Mouse (Mus musculus): ENCODE measurements around the gene Cln3. TPM values are rescaled to one million over a fixed set of nuclear protein-coding genes. Genes with fewer than 3 reads are reported as not detected.

Cln3 gene
- polyA plus RNA-seq (2015; fragmentation: Nextera tagmentation; extraction: Ambion mirVana), result 34.4 and 37.3 TPM in 2 replicates

DNA sequence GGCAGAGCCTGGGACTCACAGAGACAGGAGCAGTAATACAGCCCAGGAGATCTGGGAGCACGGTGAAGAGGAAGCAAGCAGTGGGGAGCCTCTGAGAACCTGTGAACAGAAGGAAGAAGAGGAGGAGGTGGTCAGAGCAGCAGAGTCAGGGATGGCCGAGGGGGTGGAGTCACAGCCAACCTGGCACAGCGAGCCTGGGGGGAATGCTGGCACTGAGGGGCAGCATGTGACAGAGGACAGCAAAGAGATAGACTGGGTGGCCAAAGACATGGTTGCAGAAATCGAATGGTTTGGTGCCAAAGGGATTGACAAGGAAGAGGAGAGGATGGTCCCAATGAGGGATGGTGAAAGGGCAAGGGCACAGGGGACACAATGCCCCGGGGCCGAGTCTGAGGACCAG, at the start of gene Cln3:
TSS of gene Cln3 (minus strand) at position 101 of the 400 bp plus-strand sequence.
- peaks cover 16% of the 10 kb centered on the region for H3K4me1 ChIP-seq (replicated peaks; ENCODE audit: control insufficient read depth, insufficient read depth, low read length)
- 73% methylated on average over 6 of the region's 6 CpGs for WGBS
- H3K9me3 ChIP-seq (ENCODE audit: control insufficient read depth, low read length), result no peaks in the 10 kb centered on the region
- ATAC-seq, result no peak
- no peaks in the 10 kb centered on the region for H3K36me3 ChIP-seq (ENCODE audit: control insufficient read depth, insufficient read depth)
- H3K9ac ChIP-seq (replicated peaks; ENCODE audit: low read depth, low read length), result no peak within 1 kb of the TSS
- no peak within 1 kb of the TSS for H3K4me3 ChIP-seq (replicated peaks; ENCODE audit: low read length)
- H3K27ac ChIP-seq (ENCODE audit: low read length), result no peak within 1 kb of the TSS
- H3K27me3 ChIP-seq (replicated peaks; ENCODE audit: control insufficient read depth, insufficient read depth, low read length), result 0 out of 2 replicates have a peak, but pooled peaks cover 5% of the 10 kb centered on the region
- H3K4me2 ChIP-seq (ENCODE audit: low read length), result no peak within 1 kb of the TSS

DNA sequence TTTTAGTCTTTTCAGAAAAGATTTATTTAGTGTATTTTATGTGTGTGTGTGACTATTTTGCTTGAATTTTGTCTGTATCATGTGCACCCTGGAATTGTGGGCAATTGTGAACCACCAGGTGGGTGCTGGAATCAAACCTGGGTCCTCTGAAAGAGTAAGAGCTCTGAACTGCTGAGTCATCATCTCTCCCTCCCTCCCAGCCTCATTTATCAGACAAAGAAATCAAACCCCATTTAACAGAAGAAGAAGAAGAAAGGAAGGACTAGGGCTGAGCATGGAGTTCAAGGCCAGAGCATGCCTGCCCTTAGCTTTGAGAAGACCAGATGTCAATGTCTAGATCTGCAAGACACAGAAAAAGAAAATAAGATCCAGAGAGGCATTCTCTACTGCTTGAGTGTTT, 49.8 kb upstream of the Cln3 start:
- H3K27me3 ChIP-seq (replicated peaks; ENCODE audit: control insufficient read depth, insufficient read depth, low read length), result peaks cover 4% of the 10 kb centered on the region; the same call in 1 of the 2 replicates
- H3K4me3 ChIP-seq (replicated peaks; ENCODE audit: low read length), result no peak overlapping the region
- no peak overlapping the region for H3K27ac ChIP-seq (ENCODE audit: low read length)
- no peaks in the 10 kb centered on the region for H3K36me3 ChIP-seq (ENCODE audit: control insufficient read depth, insufficient read depth)
- H3K9ac ChIP-seq (replicated peaks; ENCODE audit: low read depth, low read length), result no peak overlapping the region
- H3K4me1 ChIP-seq (replicated peaks; ENCODE audit: control insufficient read depth, insufficient read depth, low read length), result no peaks in the 10 kb centered on the region
- H3K9me3 ChIP-seq (ENCODE audit: control insufficient read depth, low read length), result no peaks in the 10 kb centered on the region
- no peak for ATAC-seq
- H3K4me2 ChIP-seq (ENCODE audit: low read length), result no peak overlapping the region

DNA sequence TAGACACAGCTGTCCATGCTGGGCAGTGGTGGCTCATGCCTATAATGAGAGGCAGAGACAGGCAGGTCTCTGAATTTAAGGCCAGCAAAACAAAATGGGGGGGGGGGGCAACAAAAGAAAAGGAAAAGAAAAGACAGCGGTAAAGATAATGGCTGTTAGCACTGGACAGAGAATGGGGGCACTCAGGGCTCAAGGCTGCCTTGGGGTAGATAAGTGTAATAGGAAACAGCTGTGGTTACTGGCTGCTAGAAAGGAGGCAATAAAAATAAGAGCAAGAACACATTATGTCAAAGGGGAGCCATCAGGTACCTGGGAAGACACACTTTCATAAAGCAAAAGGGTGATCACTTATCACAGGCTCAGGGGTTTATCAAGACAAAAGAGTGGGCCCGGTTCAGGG, 46.9 kb upstream of the Cln3 start:
- no peak for ATAC-seq
- H3K27ac ChIP-seq (ENCODE audit: low read length), result no peak overlapping the region
- no peaks in the 10 kb centered on the region for H3K36me3 ChIP-seq (ENCODE audit: control insufficient read depth, insufficient read depth)
- H3K9ac ChIP-seq (replicated peaks; ENCODE audit: low read depth, low read length), result no peak overlapping the region
- no peak overlapping the region for H3K4me3 ChIP-seq (replicated peaks; ENCODE audit: low read length)
- peaks cover 4% of the 10 kb centered on the region; the same call in 1 of the 2 replicates for H3K27me3 ChIP-seq (replicated peaks; ENCODE audit: control insufficient read depth, insufficient read depth, low read length)
- H3K4me1 ChIP-seq (replicated peaks; ENCODE audit: control insufficient read depth, insufficient read depth, low read length), result no peaks in the 10 kb centered on the region
- H3K4me2 ChIP-seq (ENCODE audit: low read length), result no peak overlapping the region
- 86% methylated on average over 2 of the region's 2 CpGs for WGBS
- no peaks in the 10 kb centered on the region for H3K9me3 ChIP-seq (ENCODE audit: control insufficient read depth, low read length)

DNA sequence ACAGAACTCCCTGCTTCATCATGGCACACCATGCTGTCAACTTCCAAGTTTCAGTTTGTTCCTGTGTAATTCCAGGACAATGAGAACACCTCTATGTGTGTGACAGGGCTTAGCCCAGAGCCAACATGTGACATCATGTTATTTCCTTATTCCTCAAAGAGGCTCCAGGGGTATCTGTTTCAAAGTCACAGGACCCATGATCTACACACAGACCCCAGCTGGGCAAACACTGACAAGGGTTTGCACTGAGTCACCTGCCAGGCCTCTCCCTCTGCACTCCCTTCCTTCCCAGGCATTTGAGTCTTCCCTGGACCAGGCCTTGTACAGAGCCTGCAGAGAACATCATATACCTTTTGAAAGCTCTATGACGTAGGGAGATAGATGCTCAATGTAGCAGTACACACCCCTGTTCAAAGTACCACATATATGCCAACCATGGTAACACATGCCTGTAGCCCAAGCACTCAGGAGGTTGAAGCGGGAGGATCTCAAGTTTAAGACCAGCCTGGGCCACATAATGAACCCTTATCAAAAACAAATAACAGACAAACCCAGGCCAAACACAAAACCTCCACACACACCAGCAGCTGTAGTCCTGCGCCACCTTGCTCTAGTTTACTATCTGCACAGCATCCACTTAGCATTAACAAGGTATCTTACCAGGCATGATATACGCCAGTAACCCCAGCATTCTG, 45.4 kb upstream of the Cln3 start, which contains the start of gene Nupr1:
TSS of gene Nupr1 (minus strand) at position 38 of the 695 bp plus-strand sequence.
- WGBS, result 95% methylated on average over 4 of the region's 4 CpGs
- no peak within 1 kb of the TSS for H3K9ac ChIP-seq (replicated peaks; ENCODE audit: low read depth, low read length)
- H3K4me3 ChIP-seq (replicated peaks; ENCODE audit: low read length), result no peak within 1 kb of the TSS
- H3K9me3 ChIP-seq (ENCODE audit: control insufficient read depth, low read length), result no peaks in the 10 kb centered on the region
- no peaks in the 10 kb centered on the region for H3K36me3 ChIP-seq (ENCODE audit: control insufficient read depth, insufficient read depth)
- H3K4me2 ChIP-seq (ENCODE audit: low read length), result no peak within 1 kb of the TSS
- H3K4me1 ChIP-seq (replicated peaks; ENCODE audit: control insufficient read depth, insufficient read depth, low read length), result no peaks in the 10 kb centered on the region
- H3K27me3 ChIP-seq (replicated peaks; ENCODE audit: control insufficient read depth, insufficient read depth, low read length), result peaks cover 1% of the 10 kb centered on the region; the same call in 1 of the 2 replicates
- ATAC-seq, result no peak
- H3K27ac ChIP-seq (ENCODE audit: low read length), result no peak within 1 kb of the TSS

DNA sequence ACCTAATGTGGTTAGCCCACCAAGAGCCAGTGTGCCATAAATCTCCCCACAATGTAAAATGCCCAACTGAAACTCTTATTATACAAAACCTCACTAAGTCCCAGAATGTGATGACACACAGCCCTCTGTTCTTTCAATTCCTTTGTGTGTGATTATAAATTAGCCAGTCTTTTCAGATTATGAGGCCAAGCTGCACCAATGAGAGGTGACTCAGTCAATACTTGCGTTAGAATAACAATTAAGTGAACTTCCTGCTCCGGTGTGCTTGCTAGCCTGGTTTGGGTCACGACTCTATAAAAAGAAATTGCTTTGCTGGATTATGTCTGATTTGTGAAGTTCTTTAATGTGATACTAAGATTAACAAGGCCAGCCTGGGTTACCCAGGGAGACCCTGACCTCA, 44.3 kb upstream of the Cln3 start:
- Histone ChIP-seq H3K9ac (replicated peaks; ENCODE audit: low read depth, low read length) (no peak overlapping the region), H3K4me2 (ENCODE audit: low read length) (no peak overlapping the region), H3K36me3 (ENCODE audit: control insufficient read depth, insufficient read depth) (no peaks in the 10 kb centered on the region), H3K4me3 (replicated peaks; ENCODE audit: low read length) (no peak overlapping the region), H3K27ac (ENCODE audit: low read length) (no peak overlapping the region), H3K4me1 (replicated peaks; ENCODE audit: control insufficient read depth, insufficient read depth, low read length) (no peaks in the 10 kb centered on the region), H3K27me3 (replicated peaks; ENCODE audit: control insufficient read depth, insufficient read depth, low read length) (no peaks in the 10 kb centered on the region), H3K9me3 (ENCODE audit: control insufficient read depth, low read length) (no peaks in the 10 kb centered on the region)
- 12% methylated on average over 3 of the region's 3 CpGs for WGBS
- no peak for ATAC-seq

DNA sequence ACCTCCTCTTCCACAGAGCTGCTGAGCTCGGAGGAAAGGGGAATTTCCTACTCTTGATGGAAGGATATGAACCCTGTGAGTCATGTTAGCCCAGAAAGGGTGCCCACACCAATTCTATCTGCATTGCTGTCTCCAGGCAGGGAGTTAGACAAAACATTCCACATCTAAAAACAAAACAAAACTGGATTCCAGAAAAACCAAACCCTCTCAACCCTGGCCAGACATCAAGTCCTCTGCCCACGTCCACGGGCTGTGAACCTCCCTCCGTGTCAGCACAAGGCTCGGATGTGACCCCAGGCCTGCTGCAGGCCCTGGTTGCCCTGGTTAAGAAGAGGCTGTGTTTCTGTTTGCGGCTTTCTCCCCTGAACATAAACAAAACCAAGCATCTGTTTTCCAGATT, 42.5 kb upstream of the Cln3 start:
- H3K27ac ChIP-seq (ENCODE audit: low read length), result no peak overlapping the region
- no peaks in the 10 kb centered on the region for H3K4me1 ChIP-seq (replicated peaks; ENCODE audit: control insufficient read depth, insufficient read depth, low read length)
- H3K4me3 ChIP-seq (replicated peaks; ENCODE audit: low read length), result no peak overlapping the region
- H3K9me3 ChIP-seq (ENCODE audit: control insufficient read depth, low read length), result no peaks in the 10 kb centered on the region
- no peaks in the 10 kb centered on the region for H3K27me3 ChIP-seq (replicated peaks; ENCODE audit: control insufficient read depth, insufficient read depth, low read length)
- no peaks in the 10 kb centered on the region for H3K36me3 ChIP-seq (ENCODE audit: control insufficient read depth, insufficient read depth)
- H3K9ac ChIP-seq (replicated peaks; ENCODE audit: low read depth, low read length), result no peak overlapping the region
- H3K4me2 ChIP-seq (ENCODE audit: low read length), result no peak overlapping the region
- no peak for ATAC-seq
- WGBS, result 76% methylated on average over 6 of the region's 6 CpGs

DNA sequence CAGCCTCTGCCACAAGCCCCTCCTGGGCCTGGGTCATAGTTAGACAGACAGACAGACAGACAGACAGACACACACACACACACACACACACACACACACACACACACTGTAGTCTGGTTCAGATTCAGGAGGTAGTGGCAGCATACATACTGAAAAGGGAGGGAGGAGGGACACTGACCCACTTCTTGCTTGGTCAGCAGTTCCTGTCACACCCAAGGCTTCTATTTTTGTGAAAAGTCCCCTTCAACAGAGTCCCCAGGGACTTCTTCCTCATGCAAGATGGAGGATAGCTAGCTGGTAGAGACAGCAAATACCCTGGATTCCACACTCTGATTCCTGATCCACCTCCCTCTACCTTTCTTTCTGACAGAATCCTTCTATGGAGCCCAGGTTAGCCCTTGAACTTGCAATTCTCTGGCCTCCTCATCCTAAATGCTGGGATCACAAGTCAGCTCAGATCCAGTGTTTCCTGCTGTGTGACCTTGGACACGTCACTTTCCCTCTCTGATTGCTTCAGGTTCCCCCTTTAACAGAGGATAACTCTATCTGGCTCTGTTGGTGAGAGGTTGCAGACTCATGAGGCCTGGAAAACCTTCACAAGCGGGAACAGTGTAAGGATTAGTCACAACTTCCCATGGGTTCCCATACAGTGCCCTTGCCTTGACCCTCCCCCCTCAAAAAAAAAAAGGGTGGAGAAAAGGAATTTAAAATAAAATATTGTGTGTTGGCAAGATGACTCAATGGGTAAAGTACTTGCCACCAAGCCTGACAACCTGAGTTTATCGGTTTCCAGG, 40.4 kb upstream of the Cln3 start:
- Histone ChIP-seq H3K36me3 (ENCODE audit: control insufficient read depth, insufficient read depth) (no peaks in the 10 kb centered on the region), H3K4me1 (replicated peaks; ENCODE audit: control insufficient read depth, insufficient read depth, low read length) (no peaks in the 10 kb centered on the region), H3K4me2 (ENCODE audit: low read length) (no peak overlapping the region), H3K27me3 (replicated peaks; ENCODE audit: control insufficient read depth, insufficient read depth, low read length) (no peaks in the 10 kb centered on the region), H3K9me3 (ENCODE audit: control insufficient read depth, low read length) (no peaks in the 10 kb centered on the region), H3K27ac (ENCODE audit: low read length) (no peak overlapping the region), H3K9ac (replicated peaks; ENCODE audit: low read depth, low read length) (no peak overlapping the region), H3K4me3 (replicated peaks; ENCODE audit: low read length) (no peak overlapping the region)
- no peak for ATAC-seq
- WGBS, result 80% methylated on average over 3 of the region's 3 CpGs

DNA sequence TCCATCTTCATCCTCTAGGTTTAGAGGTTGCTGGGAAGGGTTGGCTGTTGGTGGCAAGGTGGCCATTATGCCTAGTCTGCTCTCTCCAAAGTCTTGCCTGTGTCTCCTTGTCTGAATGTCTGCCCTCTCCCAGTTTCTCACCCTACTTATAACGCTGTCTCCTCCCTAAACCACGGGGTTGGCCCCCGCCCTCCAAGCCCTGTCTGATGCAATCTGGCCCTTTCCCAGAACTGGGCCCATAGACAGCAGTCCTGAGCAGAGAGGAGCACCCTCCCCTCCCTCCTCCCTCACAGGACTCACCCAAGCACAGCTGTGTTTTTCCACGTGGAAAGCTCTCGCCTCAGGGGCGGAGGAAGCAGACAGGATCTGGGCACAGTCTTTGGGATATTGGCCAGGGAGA, 39.8 kb upstream of the Cln3 start:
- Histone ChIP-seq H3K36me3 (ENCODE audit: control insufficient read depth, insufficient read depth) (no peaks in the 10 kb centered on the region), H3K9me3 (ENCODE audit: control insufficient read depth, low read length) (no peaks in the 10 kb centered on the region), H3K9ac (replicated peaks; ENCODE audit: low read depth, low read length) (no peak overlapping the region), H3K27ac (ENCODE audit: low read length) (no peak overlapping the region), H3K4me1 (replicated peaks; ENCODE audit: control insufficient read depth, insufficient read depth, low read length) (no peaks in the 10 kb centered on the region), H3K4me3 (replicated peaks; ENCODE audit: low read length) (no peak overlapping the region), H3K4me2 (ENCODE audit: low read length) (no peak overlapping the region), H3K27me3 (replicated peaks; ENCODE audit: control insufficient read depth, insufficient read depth, low read length) (no peaks in the 10 kb centered on the region)
- ATAC-seq, result no peak
- WGBS, result 59% methylated on average over 6 of the region's 6 CpGs

DNA sequence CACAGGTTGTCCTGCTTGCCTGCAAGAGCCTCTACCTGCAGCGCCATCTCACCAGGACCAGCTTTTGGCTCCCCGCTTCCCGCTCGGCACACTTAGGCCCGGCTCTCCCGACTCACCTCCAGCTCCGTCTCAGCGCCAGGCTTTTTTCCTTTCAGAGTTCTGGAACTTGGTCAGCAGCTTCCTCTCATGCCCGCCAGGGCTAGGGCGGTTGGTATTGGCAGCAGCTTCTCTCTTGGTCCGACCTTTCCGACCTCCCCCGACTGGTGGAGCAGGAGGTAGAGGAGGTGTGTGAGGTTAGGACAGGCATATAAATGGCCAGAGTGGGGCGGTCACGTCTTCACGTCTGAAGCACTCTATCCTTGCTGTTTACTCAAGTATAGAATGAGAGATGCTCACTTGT, 39.2 kb upstream of the Cln3 start:
- no peak overlapping the region for H3K4me3 ChIP-seq (replicated peaks; ENCODE audit: low read length)
- H3K4me1 ChIP-seq (replicated peaks; ENCODE audit: control insufficient read depth, insufficient read depth, low read length), result no peaks in the 10 kb centered on the region
- no peaks in the 10 kb centered on the region for H3K36me3 ChIP-seq (ENCODE audit: control insufficient read depth, insufficient read depth)
- no peak overlapping the region for H3K9ac ChIP-seq (replicated peaks; ENCODE audit: low read depth, low read length)
- WGBS, result 73% methylated on average over 16 of the region's 16 CpGs
- H3K9me3 ChIP-seq (ENCODE audit: control insufficient read depth, low read length), result no peaks in the 10 kb centered on the region
- ATAC-seq, result no peak
- no peaks in the 10 kb centered on the region for H3K27me3 ChIP-seq (replicated peaks; ENCODE audit: control insufficient read depth, insufficient read depth, low read length)
- H3K4me2 ChIP-seq (ENCODE audit: low read length), result no peak overlapping the region
- no peak overlapping the region for H3K27ac ChIP-seq (ENCODE audit: low read length)
